Mouse (Mus musculus): ENCODE results near the gene Rarb.

Gene Rarb

DNA sequence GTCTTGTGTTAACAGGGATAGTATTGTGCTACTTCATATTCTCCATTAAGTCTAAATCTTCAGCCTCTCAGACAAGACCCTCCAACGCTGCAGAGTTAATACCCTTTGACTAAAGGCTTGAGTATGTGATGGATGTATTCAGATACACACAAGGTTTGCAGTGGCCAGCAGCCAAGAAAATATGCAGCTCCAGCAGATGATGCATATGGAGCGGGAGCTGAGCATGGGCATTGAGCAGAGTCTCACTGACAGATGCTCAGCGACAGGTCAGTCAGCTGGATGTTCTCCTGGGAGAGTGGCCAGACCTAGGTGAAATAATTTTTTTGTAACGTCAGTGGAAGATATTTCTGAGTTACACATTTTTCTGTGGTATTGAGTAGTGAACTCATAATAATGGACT is 229.8 kb downstream of the Rarb start:
- DNase-seq (ENCODE audit: low spot score) = no peak

DNA sequence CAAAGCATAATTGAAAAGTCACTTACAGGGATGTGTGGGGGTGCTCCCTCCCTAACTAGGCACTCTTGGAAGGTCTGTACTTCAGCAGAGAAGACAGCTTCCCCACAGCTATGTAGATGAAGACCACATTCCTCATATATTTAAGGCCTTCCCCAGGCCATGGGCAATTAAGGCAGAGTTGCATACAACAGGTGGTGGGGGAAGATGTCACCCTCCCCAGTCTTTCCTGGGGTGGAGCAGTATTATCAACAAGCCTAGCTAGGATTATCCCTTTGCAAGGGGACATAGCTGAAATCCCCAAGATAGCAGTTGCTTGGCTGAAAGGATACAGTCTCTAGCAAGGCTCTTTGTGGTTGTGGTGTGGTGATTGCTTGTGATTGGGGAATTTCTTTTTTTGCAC is 240.9 kb downstream of the Rarb start:
- no peak for DNase-seq (ENCODE audit: low spot score)

DNA sequence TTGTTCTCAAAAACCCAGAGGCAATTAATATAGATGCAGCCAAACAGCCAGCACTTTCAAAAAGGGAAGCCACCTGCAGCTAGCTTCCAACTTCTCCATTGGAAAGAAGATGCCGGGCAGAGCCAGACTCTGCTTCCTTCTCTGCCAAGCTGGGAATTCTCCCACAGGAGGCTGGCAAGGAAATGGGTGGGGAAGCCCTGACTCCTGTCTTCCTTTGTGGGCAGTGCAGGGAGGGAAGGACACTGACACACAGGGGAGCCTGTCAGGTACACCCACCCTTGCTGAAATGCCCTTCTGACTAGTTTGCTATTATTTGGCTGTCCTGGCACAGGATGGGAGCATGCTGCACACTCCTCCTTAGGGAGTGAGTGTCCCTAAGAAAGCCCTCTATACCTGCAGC is 241.9 kb downstream of the Rarb start:
- DNase-seq (ENCODE audit: low spot score) = no peak

DNA sequence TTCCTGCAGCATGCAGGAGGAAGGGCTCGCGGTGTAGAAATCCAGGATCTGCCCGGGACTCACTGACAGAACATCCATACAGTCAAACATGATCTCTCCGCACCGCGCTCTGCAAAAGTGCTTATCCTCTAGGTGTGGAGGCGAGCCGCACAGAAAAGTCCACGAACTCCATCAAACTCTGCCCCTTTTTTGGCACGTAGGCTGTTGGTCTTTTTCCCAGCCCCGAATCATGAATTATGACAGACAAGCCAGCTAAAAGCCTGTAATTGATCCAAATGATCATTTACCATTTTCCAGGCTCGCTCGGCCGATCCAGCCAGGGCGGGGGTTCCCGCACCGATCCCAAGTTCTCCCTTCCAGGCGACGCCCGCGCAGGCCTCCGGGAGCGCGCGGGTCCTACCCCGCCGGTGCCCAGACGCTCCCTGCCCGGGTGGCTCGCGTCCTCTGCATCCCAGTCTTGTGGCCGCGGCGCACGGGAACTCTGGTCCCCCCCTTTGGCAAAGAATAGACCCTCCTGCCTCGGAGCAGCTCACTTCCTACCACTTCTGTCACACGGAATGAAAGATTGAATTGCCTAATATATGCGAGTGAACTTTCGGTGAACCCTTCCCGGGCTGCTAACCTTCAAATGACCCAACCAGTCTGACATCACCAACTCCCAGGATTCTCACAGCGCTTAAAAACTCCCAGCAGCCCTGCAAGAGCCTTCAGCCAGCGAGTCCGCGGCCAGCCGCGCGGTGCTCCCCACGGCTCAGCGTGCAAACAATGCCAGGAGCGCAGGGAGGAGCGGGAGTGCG is 243.8 kb downstream of the Rarb start:
- DNase-seq (ENCODE audit: low spot score) = no peak

DNA sequence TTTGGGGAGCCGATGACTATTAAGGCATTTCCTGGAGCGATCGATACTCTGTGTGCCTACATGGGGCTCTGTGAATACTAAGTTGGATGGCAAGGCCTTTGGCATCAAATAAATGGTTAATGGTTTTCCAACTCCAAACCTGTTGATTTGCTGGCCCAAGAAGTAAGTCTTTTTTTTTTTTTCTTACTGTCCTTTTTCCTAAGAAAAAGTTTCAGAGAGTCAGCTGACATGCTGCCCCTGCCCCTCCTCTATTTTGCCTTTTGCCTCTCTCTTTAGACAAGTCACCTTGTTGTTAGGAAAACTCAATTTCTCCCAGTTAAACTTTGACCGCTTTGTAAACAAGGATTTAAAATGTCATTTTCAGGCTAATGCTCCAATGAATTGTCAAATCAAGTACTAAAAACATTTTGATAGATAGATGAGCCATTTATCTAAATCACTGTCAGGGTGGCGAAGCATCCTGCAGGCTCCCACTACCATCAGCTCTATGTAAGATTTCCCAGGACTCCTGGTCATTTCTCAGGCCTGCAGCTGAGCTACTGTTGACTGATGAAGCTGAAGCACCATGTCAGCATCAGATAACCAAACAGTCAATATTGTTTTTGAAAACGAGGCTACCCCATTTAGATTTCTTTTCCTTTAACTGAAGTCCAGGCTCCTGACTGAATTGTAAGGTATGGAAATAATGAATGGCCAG is 245.3 kb downstream of the Rarb start:
- DNase-seq (ENCODE audit: low spot score) = no peak

DNA sequence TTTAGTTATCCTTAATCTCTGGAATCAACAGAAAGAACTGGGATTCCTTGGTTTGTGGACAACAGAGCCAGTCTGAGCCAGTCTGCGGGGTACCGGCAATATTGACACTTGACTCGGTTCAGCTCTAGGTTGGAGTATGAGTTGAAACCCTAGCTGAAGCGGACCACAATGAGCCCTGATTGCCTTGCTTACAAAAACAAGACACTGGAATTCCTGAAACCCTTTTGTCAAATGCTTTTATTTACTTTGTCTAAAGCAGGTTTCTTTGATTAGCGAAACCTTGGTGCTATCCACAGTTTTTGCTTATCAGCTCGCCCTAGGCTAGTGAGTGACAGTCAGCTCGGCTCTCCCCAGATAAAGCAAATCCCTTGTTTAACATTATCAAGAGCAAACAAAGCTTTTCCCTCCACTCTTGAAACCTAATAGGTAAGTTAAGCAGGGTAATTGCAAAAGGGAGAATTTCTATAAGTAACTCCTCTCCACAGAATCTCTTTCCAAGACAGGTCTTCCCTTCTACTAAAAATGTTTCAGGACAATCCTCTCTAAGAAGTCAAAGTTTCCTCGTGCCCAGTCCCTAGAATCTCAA is 246.1 kb downstream of the Rarb start:
- DNase-seq (ENCODE audit: low spot score) = no peak

DNA sequence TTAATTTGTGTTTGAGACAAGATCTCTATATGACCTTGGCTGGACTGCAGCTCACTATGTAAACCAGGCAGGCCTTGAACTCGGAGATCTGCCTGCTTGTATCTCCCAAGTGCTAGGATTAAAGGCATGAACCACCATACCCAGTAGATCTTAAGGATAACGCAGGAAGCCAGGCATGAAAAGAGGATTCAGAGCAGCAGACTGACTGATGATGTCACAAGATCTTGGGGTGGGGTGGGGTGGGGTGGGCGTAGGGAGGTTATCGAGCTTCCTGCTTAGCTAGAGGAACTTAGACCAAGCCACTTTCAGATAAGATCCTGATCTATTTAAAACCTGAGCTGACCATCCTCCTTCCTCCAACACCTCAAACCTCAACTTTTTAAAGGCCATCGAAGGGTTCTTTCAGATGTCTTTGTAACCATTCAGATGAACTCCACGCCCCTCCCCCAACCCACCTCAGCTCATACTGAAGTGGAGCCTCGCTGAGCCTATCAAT is 249.4 kb downstream of the Rarb start:
- no peak for DNase-seq (ENCODE audit: low spot score)

DNA sequence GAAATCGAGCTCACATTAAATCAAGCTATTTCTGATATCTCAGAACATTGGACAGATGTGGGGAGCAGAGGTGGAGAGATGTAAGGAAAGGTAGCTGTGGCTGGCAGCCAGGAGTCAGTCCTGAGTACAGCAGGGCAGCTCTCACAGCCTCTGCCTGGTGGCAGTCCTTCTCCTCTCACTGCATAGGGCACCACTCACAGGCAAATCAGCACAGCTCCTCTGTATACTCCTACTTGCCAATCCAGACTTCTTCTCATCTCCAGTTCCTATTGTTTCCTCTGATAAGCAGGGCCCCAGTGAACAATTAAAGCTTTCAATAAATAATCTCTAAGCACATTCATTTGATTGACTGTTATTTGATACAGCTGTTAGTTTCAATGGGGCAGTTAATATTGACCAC is 252.0 kb downstream of the Rarb start:
- DNase-seq (ENCODE audit: low spot score) = no peak

DNA sequence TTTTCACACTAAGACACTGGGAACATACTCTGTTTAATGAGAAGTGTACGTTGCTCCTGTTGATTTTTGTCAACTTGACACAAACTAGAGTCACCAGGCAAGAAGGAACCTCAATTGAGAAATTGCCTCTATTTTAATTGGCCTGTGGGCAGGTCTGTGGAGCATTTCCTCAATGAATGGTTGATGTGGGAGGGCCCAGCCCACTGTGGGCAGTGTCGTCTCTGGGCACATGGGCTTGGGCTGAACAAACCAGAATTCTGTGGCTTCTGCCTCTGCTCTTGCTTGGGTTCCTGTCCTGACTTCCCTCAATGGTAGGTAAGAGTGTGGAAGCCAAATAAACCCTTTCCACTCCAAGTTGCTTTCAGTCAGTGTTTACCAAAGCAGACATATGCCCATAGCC is 255.0 kb downstream of the Rarb start:
- no peak for DNase-seq (ENCODE audit: low spot score)

DNA sequence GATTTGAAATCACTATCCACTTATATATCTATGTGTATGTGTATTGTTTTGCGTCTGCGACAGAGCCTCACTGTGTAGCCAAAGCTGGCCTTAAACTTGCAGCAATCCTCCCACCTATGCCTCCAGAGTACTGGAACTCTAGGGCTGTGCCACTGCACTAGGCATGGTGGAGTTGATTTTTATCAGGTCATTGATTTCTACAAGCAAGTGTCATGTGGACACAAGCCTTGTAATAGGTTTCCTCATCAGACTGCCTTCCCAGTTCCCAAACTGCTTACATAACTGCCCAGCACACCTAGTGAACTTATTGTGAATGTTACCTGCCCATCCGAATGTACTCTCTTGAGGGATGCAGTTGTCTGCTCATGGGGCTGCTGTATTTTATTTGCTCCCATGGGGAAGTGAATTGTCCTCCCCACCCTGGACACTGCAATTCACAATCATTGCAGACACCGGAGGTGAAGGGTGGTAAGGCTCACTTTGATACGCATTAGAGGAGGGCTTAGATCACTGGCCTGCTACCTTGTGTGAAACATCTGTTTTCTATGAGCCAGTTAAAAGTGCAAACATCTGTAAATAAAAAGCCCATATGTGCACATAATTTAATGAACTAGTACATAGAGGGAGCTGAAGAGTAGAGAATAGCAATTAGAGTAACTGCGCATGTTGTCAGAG is 257.3 kb downstream of the Rarb start:
- no peak for DNase-seq (ENCODE audit: low spot score)

DNA sequence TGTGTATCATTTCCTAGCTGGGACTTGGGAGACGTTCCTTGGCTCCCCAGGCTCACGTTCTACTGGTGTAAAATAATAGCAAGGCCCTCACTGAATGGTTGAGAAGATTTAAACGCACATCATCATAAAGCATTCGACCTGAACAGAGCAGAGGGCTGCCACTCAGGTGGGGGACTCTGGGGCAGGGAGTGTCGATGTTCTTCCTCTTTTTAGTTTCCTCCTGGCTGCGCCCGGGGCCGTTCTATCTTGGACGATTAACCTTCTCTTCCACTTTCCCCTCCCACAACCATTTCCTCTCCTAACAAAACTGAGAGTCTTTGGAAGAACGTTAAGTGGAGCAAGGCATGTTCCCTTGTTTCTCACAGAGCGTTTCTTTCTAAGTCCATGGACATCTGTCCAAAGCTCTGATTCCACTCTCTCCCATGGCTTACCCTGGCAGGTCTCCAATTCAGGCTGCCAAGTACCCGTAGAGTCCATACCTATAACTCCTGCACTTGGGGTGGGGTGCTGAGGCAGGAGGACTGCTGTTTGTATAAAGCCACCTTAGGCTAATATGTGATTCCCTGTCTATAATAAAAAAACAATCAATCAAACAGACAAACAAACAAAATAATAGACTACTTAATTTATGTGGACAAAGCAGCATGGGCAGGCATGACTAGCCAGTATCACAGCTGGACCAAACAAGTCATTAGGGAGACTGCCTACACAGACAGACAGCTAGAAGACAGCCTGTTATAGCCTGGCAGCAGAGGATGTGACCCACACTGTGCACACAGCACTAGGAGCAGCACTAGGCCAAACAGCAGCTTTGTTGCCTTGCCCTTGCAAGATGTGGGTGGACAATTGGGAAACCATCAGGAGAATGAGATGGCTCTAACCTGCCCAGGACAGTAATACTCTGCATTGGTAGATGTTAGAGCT is 259.4 kb downstream of the Rarb start:
- no peak for DNase-seq (ENCODE audit: low spot score)

DNA sequence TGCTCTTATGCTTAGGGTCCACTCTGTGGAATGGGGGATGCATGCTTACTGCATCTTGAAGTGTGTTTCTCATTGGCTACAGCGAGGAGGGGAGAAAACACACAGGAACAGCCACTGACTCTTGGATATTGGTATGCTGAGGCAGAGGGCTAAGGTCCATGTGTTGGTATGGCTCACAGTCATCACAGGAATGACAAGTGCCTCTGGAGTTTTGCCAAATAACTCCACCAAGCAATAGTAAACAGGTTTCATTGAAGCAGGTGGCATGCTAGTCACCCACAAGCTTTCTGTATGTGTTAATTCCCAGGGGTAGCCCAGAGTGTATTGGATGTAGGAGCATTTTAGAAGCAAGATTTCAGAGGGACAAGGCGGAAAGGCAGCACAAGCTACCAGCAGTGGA is 260.9 kb downstream of the Rarb start:
- DNase-seq (ENCODE audit: low spot score) = no peak

DNA sequence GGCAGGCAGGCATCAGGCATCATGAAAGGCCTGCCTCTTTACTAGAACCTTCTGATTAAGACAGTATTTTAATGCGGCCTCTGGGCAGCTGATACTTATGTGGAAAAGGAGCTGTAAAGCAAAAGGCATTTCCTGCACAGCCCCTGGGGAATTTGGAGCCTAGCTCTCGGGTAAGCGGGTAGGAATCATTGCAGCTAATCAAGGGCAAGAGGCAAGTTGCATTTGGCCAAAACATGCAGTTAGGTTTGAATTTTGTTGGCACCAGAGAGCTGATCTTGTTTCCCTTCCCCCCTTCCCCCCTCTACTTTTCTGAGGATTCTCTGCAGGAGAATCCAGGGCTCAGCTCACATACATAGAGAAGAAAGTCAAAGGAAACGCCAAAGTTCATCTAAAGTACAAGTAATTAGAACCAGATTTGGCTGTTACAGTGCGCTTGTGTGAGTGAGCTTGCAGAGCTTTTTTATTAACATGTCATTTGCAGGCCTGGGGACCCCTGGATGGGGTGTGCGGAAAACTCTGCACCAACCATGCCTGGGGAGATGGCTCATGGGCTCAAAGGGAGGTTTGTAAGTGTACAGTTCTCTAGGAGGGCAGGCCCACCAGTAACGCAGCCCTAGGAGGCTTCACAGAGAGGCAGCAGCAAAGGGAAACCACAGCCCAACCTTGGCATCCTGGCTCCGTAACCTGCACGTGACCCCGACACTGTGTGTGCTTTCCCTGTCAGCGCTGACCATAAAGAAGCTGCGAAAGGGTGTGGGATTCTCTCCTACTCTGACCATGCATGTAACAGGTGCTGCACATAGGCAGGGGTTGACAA is 264.1 kb downstream of the Rarb start:
- peak; percentile 84 for DNase-seq (ENCODE audit: low spot score)

DNA sequence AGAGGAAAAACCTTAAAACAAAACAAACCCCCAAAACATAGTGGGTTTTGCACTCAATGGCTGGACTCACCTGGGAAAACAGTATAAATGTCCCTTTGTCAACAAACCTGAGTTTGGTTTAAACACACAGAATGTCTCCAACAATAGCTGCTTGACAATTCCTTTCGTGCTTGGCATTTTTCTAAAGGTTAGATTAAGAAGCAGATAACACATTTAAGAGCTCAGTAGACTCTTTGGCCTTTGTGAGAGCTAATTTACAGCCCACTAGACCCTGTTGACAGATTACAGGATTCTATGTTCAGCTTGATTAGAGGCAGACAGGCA is 264.7 kb downstream of the Rarb start:
- no peak for DNase-seq (ENCODE audit: low spot score)

DNA sequence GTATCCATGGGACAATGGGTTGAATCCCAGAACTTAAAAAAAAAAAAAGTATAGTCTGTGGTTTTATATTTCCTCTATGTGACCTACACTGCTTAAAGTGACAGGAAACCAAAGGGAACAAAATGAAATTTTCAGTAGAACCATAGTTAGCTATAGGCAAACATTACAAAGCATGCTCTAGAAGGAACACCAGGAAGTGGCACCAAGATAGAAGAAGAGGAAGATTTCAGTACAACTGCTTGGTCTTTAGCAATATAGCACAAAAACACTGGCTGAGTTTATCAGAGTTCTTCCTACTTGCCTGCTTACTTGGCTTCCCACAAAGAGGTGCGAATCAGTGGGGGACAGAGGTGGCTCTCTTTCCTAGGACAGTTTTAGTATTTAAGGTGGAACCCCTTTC is 266.7 kb downstream of the Rarb start:
- no peak for DNase-seq (ENCODE audit: low spot score)

DNA sequence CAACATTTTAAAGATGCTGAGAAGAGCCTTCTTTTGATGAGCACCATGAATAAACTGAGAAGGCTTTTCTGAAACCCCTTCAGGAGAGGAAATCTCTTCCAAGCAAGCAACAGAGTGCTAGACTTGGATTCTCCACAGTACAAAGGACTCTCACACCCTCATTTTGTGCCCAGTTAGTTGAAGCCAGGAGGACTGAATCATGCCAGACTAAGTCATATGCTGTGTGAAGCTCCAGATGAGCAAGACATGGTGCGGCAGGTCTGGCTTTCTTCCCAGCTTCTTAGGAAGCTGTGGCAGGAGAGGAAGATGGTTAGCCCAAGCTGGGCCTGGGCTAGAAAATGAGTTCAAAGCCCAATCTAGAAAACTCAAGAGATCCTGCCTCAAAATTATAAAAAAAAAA is 267.1 kb downstream of the Rarb start:
- DNase-seq (ENCODE audit: low spot score) = peak; percentile 36

DNA sequence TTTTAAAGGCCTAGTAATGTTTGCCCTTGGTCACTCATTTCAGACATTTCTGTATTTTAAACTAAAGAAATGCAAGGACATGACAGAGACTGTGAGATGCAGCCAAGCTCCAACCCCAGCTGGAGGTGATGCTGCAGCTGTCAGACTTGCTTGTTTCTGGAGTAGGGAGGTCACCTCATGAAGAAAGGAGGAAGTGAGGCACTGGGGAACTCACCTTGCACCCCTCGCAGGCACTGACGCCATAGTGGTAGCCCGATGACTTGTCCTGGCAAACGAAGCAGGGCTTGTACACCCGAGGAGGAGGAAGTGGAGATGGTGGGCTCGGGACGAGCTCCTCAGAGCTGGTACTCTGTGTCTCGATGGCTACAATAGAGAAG is 270.8 kb downstream of the Rarb start:
- no peak for DNase-seq (ENCODE audit: low spot score)

DNA sequence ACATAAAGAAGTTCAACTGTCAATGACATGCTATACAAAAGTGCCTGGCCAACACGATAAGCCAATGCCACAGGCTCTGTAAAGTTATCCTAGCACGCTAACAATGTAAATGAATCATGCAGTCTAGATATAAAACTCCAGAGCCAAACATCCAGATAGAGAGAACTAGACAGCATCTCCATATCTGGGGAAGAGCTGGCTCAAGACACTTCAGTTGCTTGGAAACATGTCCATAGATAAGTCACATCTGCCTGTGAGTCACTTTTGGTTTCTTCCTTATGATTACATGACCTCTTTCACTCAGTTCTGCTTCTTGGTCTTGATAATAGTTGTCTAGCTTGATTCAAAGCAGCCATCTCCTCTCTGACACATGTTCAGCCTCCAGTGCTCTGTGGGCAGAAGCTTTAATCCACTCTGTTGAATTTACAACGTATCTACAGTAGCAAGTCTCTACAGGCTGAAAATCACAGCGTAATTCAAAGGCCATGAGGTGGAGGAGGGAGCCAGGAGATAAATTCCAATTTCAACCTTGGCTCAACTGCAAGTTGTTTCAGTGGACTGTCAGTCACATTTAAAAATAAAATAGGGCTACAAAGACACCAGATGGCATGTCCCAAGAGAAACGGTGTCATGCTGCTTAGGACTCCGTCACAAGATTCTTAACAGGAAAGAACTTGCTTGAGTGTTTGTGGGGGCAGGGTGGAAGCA is 271.3 kb downstream of the Rarb start:
- DNase-seq (ENCODE audit: low spot score) = peak; percentile 30

DNA sequence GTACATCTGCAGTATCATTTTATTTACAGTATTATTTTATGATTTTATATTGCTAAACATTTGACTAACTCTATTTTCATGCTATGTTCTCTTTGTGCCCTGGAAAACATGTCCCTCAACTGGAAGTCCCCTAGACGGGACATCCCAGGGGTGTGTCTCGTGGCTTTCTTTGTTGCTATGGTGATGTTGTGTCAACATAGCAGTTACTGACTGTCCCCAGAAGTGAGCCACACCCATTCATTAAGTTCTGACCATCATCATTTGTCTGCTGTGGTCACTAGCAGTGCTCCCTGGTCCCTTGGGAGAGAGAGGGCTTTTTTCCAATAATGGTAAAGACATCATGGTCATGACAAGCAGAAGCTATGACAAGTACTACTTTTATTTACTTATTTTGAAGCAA is 274.0 kb downstream of the Rarb start:
- DNase-seq (ENCODE audit: low spot score) = no peak

DNA sequence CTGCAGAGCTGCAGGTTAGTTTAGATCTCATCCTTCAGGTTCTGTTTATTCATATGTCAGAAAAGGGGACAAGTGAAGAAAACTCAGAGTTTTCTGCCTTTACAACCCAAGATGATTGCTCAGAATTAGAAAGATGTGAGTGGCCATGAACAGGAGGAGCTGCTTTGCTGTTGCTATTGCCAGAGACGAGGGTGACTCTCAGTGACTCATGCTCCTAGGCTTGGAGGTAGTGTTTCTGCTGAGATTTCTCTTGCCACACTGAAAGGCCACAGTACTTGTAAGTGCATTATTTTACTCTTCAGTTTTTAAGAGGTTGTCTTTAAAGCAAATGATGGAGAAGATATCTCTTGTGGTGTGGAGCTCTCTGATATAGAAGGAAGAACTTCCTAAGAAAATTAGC is 277.3 kb downstream of the Rarb start:
- no peak for DNase-seq (ENCODE audit: low spot score)

Measured in adipocyte (in vitro differentiated cells).